Mouse (Mus musculus): Measurements from ENCODE around the gene Arrdc3. TPM values are rescaled to one million over a fixed set of nuclear protein-coding genes. Genes with fewer than 3 reads are reported as not detected.

Arrdc3 gene
- polyA plus RNA-seq, 1 experiment from 2014 or later = 55.8 TPM

- no peak for ATAC-seq
- 94% methylated on average over 2 of the region's 2 CpGs for WGBS
Measured at GRCm38 (mm10) chr13:80899435-80900029, 16.3 kb downstream of the Arrdc3 start.

GRCm38 (mm10) chr13:80901432-80901831, 18.2 kb downstream of the Arrdc3 start:
- Histone ChIP-seq H3K27ac (ENCODE audit: low read length) (no peak overlapping the region), H3K4me2 (ENCODE audit: low read length) (no peak overlapping the region), H3K4me1 (ENCODE audit: control insufficient read depth, insufficient read depth, low read length) (no peaks in the 10 kb centered on the region), H3K27me3 (ENCODE audit: control insufficient read depth, insufficient read depth, low read depth, low read length) (no peaks in the 10 kb centered on the region), H3K36me3 (ENCODE audit: control insufficient read depth, insufficient read depth, low read length) (peaks cover 11% of the 10 kb centered on the region), H3K9me3 (replicated peaks; ENCODE audit: control insufficient read depth, low read length, poor library complexity, severe bottlenecking) (peaks cover 2% of the 10 kb centered on the region; the same call in 1 of the 2 replicates), H3K4me3 (ENCODE audit: low read depth, low read length) (no peak overlapping the region), H3K9ac (ENCODE audit: low read depth, low read length) (no peak overlapping the region)
- WGBS = 85% methylated on average over 4 of the region's 4 CpGs
- ATAC-seq = no peak

More at GRCm38 (mm10) chr13:80899435-80900029, 16.3 kb downstream of the Arrdc3 start:
- Histone ChIP-seq H3K27me3 (ENCODE audit: control insufficient read depth, insufficient read depth, low read depth, low read length) (no peaks in the 10 kb centered on the region), H3K4me2 (ENCODE audit: low read length) (no peak overlapping the region), H3K4me3 (ENCODE audit: low read depth, low read length) (no peak overlapping the region), H3K9ac (ENCODE audit: low read depth, low read length) (no peak overlapping the region), H3K9me3 (replicated peaks; ENCODE audit: control insufficient read depth, low read length, poor library complexity, severe bottlenecking) (peaks cover 2% of the 10 kb centered on the region; the same call in 1 of the 2 replicates), H3K4me1 (ENCODE audit: control insufficient read depth, insufficient read depth, low read length) (no peaks in the 10 kb centered on the region), H3K27ac (ENCODE audit: low read length) (no peak overlapping the region), H3K36me3 (ENCODE audit: control insufficient read depth, insufficient read depth, low read length) (peaks cover 13% of the 10 kb centered on the region)

- Histone ChIP-seq H3K4me3 (ENCODE audit: low read depth, low read length) (no peak overlapping the region), H3K27ac (ENCODE audit: low read length) (no peak overlapping the region), H3K36me3 (ENCODE audit: control insufficient read depth, insufficient read depth, low read length) (peaks cover 7% of the 10 kb centered on the region), H3K4me2 (ENCODE audit: low read length) (no peak overlapping the region), H3K27me3 (ENCODE audit: control insufficient read depth, insufficient read depth, low read depth, low read length) (no peaks in the 10 kb centered on the region), H3K4me1 (ENCODE audit: control insufficient read depth, insufficient read depth, low read length) (no peaks in the 10 kb centered on the region), H3K9me3 (replicated peaks; ENCODE audit: control insufficient read depth, low read length, poor library complexity, severe bottlenecking) (peaks cover 2% of the 10 kb centered on the region; the same call in 1 of the 2 replicates), H3K9ac (ENCODE audit: low read depth, low read length) (no peak overlapping the region)
- 91% methylated on average over 3 of the region's 3 CpGs for WGBS
- no peak for ATAC-seq
Measured at GRCm38 (mm10) chr13:80902796-80903195, 19.6 kb downstream of the Arrdc3 start.

GRCm38 (mm10) chr13:80913361-80913760, 30.2 kb downstream of the Arrdc3 start:
- Histone ChIP-seq H3K36me3 (ENCODE audit: control insufficient read depth, insufficient read depth, low read length) (no peaks in the 10 kb centered on the region), H3K9me3 (replicated peaks; ENCODE audit: control insufficient read depth, low read length, poor library complexity, severe bottlenecking) (no peaks in the 10 kb centered on the region), H3K4me3 (ENCODE audit: low read depth, low read length) (no peak overlapping the region), H3K4me2 (ENCODE audit: low read length) (no peak overlapping the region), H3K9ac (ENCODE audit: low read depth, low read length) (no peak overlapping the region), H3K27ac (ENCODE audit: low read length) (no peak overlapping the region), H3K27me3 (ENCODE audit: control insufficient read depth, insufficient read depth, low read depth, low read length) (no peaks in the 10 kb centered on the region), H3K4me1 (ENCODE audit: control insufficient read depth, insufficient read depth, low read length) (no peaks in the 10 kb centered on the region)
- ATAC-seq = no peak

GRCm38 (mm10) chr13:80920939-80921338, 37.8 kb downstream of the Arrdc3 start:
- Histone ChIP-seq H3K9ac (ENCODE audit: low read depth, low read length) (no peak overlapping the region), H3K4me1 (ENCODE audit: control insufficient read depth, insufficient read depth, low read length) (no peaks in the 10 kb centered on the region), H3K9me3 (replicated peaks; ENCODE audit: control insufficient read depth, low read length, poor library complexity, severe bottlenecking) (no peaks in the 10 kb centered on the region), H3K4me3 (ENCODE audit: low read depth, low read length) (no peak overlapping the region), H3K4me2 (ENCODE audit: low read length) (no peak overlapping the region), H3K27me3 (ENCODE audit: control insufficient read depth, insufficient read depth, low read depth, low read length) (no peaks in the 10 kb centered on the region), H3K27ac (ENCODE audit: low read length) (no peak overlapping the region), H3K36me3 (ENCODE audit: control insufficient read depth, insufficient read depth, low read length) (no peaks in the 10 kb centered on the region)
- whole genome bisulfite sequencing = 92% methylated on average over 6 of the region's 6 CpGs
- ATAC-seq = no peak

- no peaks in the 10 kb centered on the region for H3K4me1 ChIP-seq (ENCODE audit: control insufficient read depth, insufficient read depth, low read length)
- WGBS = 52% methylated on average over 7 of the region's 7 CpGs
- no peaks in the 10 kb centered on the region for H3K36me3 ChIP-seq (ENCODE audit: control insufficient read depth, insufficient read depth, low read length)
- H3K9ac ChIP-seq (ENCODE audit: low read depth, low read length) = no peak overlapping the region
- no peak for ATAC-seq
- no peak overlapping the region for H3K27ac ChIP-seq (ENCODE audit: low read length)
- no peak overlapping the region for H3K4me2 ChIP-seq (ENCODE audit: low read length)
- H3K4me3 ChIP-seq (ENCODE audit: low read depth, low read length) = no peak overlapping the region
- H3K27me3 ChIP-seq (ENCODE audit: control insufficient read depth, insufficient read depth, low read depth, low read length) = no peaks in the 10 kb centered on the region
- no peaks in the 10 kb centered on the region for H3K9me3 ChIP-seq (replicated peaks; ENCODE audit: control insufficient read depth, low read length, poor library complexity, severe bottlenecking)
Measured at GRCm38 (mm10) chr13:80921593-80922327, 38.6 kb downstream of the Arrdc3 start.

- H3K9me3 ChIP-seq (replicated peaks; ENCODE audit: control insufficient read depth, low read length, poor library complexity, severe bottlenecking) = no peaks in the 10 kb centered on the region
- no peaks in the 10 kb centered on the region for H3K4me1 ChIP-seq (ENCODE audit: control insufficient read depth, insufficient read depth, low read length)
- no peaks in the 10 kb centered on the region for H3K27me3 ChIP-seq (ENCODE audit: control insufficient read depth, insufficient read depth, low read depth, low read length)
- WGBS = 83% methylated on average over 7 of the region's 7 CpGs
- no peak overlapping the region for H3K4me2 ChIP-seq (ENCODE audit: low read length)
- ATAC-seq = no peak
- no peak overlapping the region for H3K4me3 ChIP-seq (ENCODE audit: low read depth, low read length)
- no peaks in the 10 kb centered on the region for H3K36me3 ChIP-seq (ENCODE audit: control insufficient read depth, insufficient read depth, low read length)
- H3K9ac ChIP-seq (ENCODE audit: low read depth, low read length) = no peak overlapping the region
- no peak overlapping the region for H3K27ac ChIP-seq (ENCODE audit: low read length)
Measured at GRCm38 (mm10) chr13:80928187-80928586, 45.0 kb downstream of the Arrdc3 start.

- no peak overlapping the region for H3K4me2 ChIP-seq (ENCODE audit: low read length)
- WGBS = 85% methylated on average over 4 of the region's 4 CpGs
- H3K4me1 ChIP-seq (ENCODE audit: control insufficient read depth, insufficient read depth, low read length) = no peaks in the 10 kb centered on the region
- no peaks in the 10 kb centered on the region for H3K9me3 ChIP-seq (replicated peaks; ENCODE audit: control insufficient read depth, low read length, poor library complexity, severe bottlenecking)
- no peak for ATAC-seq
- H3K27ac ChIP-seq (ENCODE audit: low read length) = no peak overlapping the region
- H3K4me3 ChIP-seq (ENCODE audit: low read depth, low read length) = no peak overlapping the region
- H3K9ac ChIP-seq (ENCODE audit: low read depth, low read length) = no peak overlapping the region
- H3K27me3 ChIP-seq (ENCODE audit: control insufficient read depth, insufficient read depth, low read depth, low read length) = no peaks in the 10 kb centered on the region
- no peaks in the 10 kb centered on the region for H3K36me3 ChIP-seq (ENCODE audit: control insufficient read depth, insufficient read depth, low read length)
Measured at GRCm38 (mm10) chr13:80930030-80930429, 46.8 kb downstream of the Arrdc3 start.

- WGBS = 56% methylated on average over 5 of the region's 5 CpGs
- no peaks in the 10 kb centered on the region for H3K4me1 ChIP-seq (ENCODE audit: control insufficient read depth, insufficient read depth, low read length)
- H3K36me3 ChIP-seq (ENCODE audit: control insufficient read depth, insufficient read depth, low read length) = no peaks in the 10 kb centered on the region
- no peak for ATAC-seq
- no peak overlapping the region for H3K9ac ChIP-seq (ENCODE audit: low read depth, low read length)
- no peaks in the 10 kb centered on the region for H3K27me3 ChIP-seq (ENCODE audit: control insufficient read depth, insufficient read depth, low read depth, low read length)
- no peak overlapping the region for H3K27ac ChIP-seq (ENCODE audit: low read length)
- H3K4me2 ChIP-seq (ENCODE audit: low read length) = no peak overlapping the region
- no peaks in the 10 kb centered on the region for H3K9me3 ChIP-seq (replicated peaks; ENCODE audit: control insufficient read depth, low read length, poor library complexity, severe bottlenecking)
- H3K4me3 ChIP-seq (ENCODE audit: low read depth, low read length) = no peak overlapping the region
Measured at GRCm38 (mm10) chr13:80932816-80933402, 49.7 kb downstream of the Arrdc3 start.

Data from midbrain, embryonic 16.5 days (tissue).